Mouse (Mus musculus) stomach, postnatal 0 days (tissue): ENCODE data around the gene Daam1.

Source experiments
- CTCF ChIP-seq: IDR thresholded peaks from 2 replicates; pipeline ENCODE4 v1.5.1; 2016; ENCODE audit warnings: antibody characterized with exemption, low read depth, mild to moderate bottlenecking, moderate library complexity
- EP300 ChIP-seq: optimal IDR thresholded peaks from 2 replicates; pipeline ENCODE3; 2016; ENCODE audit warnings: antibody characterized with exemption

- TF ChIP-seq CTCF (no peak), EP300 (no peak)
Measured at GRCm38 (mm10) chr12:71840430-71841186, 9.7 kb downstream of the Daam1 start.
